Mouse (Mus musculus) hindbrain, embryonic 11.5 days (tissue): ENCODE data around the gene Angptl8. TPM values are rescaled to one million over a fixed set of nuclear protein-coding genes. Genes with fewer than 3 reads are reported as not detected.

Experiments used
- ATAC-seq: fragments of 200-750 bp; cut with Nextera tagmentation; 2 replicates; pipeline ENCODE4 v1.8.0; 2017; ENCODE audit warnings: mild to moderate bottlenecking, moderate TSS enrichment, moderate library complexity; ENCODE audit not compliant: low FRiP score
- DNase-seq: peaks from one replicate; pipeline ENCODE4 v3.0.0-alpha.2; 2015; ENCODE audit warnings: low spot score
- H3K27ac ChIP-seq: fragments of 300-500 bp; sonication (generic); 2 replicates; pipeline ENCODE4 v1.5.1; 2014; ENCODE audit warnings: mild to moderate bottlenecking, low read depth, low read length
- H3K27me3 ChIP-seq: fragments of 300-500 bp; sonication (generic); 2 replicates; pipeline ENCODE4 v1.6.1; 2014; ENCODE audit warnings: mild to moderate bottlenecking, low read length, moderate library complexity, mixed read lengths; ENCODE audit not compliant: control insufficient read depth, insufficient read depth
- H3K36me3 ChIP-seq: fragments of 300-500 bp; sonication (generic); 2 replicates; pipeline ENCODE4 v1.6.1; 2014; ENCODE audit warnings: mild to moderate bottlenecking, low read length, moderate library complexity, mixed read lengths; ENCODE audit not compliant: control insufficient read depth, insufficient read depth
- H3K4me1 ChIP-seq: fragments of 300-500 bp; sonication (generic); replicated peaks from 2 replicates; pipeline ENCODE4 v1.6.1; 2014; ENCODE audit warnings: low read length, mixed read lengths; ENCODE audit not compliant: control insufficient read depth, insufficient read depth
- H3K4me2 ChIP-seq: fragments of 300-500 bp; sonication (generic); replicated peaks from 2 replicates; pipeline ENCODE4 v1.6.1; 2014; ENCODE audit warnings: mild to moderate bottlenecking, low read depth, low read length
- H3K4me3 ChIP-seq: fragments of 300-500 bp; sonication (generic); 2 replicates; pipeline ENCODE4 v1.5.1; 2014; ENCODE audit warnings: low read depth, low read length
- H3K9ac ChIP-seq: fragments of 300-500 bp; sonication (generic); 2 replicates; pipeline ENCODE4 v1.6.1; 2014; ENCODE audit warnings: low read depth, low read length
- H3K9me3 ChIP-seq: fragments of 300-500 bp; sonication (generic); 2 replicates; pipeline ENCODE4 v1.6.1; 2016; ENCODE audit warnings: low read length; ENCODE audit not compliant: control insufficient read depth
- WGBS: fragments of 180-500 bp; shearing (Covaris S2); extraction: QIAGEN DNeasy Blood & Tissue Kit; methylation state at CpG from one replicate; pipeline ENCODE4 v1.1.7; 2014; 5-methylcytosine and 5-hydroxymethylcytosine counted together
- polyA plus RNA-seq: library from polyadenylated mRNA; unstranded; fragments of >200 nt; fragmentation: Nextera tagmentation; extraction: Ambion mirVana; gene quantifications from 2 replicates; pipeline ENCODE4 v1.2.1, GENCODE M21; 2014

Gene Angptl8
- polyA plus RNA-seq, 1 experiment from 2014 or later = 0.74 TPM

DNA sequence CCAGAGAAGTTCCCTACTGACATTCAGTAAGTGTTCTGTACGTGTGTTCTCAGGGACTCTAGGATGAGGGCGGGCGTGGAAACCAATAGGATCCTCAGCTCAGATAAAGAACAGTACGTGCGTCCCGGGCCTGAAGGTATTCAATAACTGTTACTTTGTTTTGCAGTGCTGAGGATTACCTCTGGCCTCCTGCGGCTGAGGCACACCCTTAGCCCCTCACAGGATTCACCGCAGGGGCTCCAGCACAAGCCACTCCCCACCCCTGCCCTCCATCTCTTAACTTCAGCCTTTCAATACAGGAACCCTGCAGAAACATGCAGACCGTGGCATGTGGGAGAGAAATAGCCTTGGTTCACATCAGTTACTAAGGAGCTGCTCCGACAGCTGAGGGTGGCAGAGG is 12.6 kb downstream of the Angptl8 start:
- 30% methylated on average over 10 of the region's 10 CpGs for WGBS
- ATAC-seq = no peak
- no peak for DNase-seq
- Histone ChIP-seq H3K4me2 (no peak overlapping the region), H3K4me3 (no peak overlapping the region), H3K27me3 (no peaks in the 10 kb centered on the region), H3K36me3 (no peaks in the 10 kb centered on the region), H3K4me1 (0 out of 2 replicates have a peak, but pooled peaks cover 3% of the 10 kb centered on the region), H3K27ac (no peak overlapping the region), H3K9me3 (no peaks in the 10 kb centered on the region), H3K9ac (no peak overlapping the region)

DNA sequence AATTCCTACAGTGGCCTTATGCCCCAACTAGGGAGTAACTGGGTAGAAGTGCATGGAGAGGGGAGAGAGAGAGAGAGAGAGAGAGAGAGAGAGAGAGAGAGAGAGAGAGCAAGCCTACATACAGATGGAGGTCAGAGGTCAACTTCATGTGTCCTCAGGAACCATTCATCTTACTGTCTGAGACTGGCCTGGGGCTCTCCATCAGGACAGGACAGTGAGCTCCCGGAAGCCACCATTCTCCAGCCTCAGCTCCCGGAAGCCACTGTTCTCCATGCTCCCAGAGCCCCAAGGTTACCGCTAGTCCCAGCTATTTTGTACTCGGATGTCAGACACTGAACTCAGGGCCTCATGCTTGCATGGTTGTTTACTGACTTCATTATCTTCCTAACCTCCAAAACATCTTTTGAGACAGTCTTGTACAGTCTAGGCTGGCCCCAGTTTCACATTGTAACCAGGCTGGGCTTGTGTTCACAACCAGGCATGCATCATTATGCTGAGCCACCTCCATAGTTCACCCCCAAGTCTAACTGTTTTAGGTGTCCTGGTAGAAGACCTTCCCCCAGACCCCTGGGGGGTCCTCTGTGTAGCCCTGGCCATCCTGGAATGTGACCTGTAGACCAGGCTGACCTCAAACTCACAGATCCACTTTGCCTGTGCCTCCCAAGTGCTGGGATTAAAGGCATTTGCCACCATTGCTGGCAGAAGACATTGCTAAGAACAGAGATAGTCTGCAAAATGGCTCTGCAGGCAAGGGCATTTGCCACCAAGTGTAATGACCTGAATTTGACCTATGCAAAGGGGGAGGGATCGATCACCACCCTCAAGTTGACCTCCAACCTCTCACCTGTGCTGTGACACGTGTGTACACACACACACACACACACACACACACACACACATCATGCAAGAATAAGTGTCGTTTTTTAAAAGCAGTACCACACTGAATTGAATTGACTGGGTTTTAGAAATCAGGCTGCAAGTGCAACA is 14.7 kb downstream of the Angptl8 start:
- no peak overlapping the region for H3K9ac ChIP-seq
- WGBS = 61% methylated on average over 7 of the region's 7 CpGs
- H3K4me1 ChIP-seq = 0 out of 2 replicates have a peak, but pooled peaks cover 3% of the 10 kb centered on the region

DNA sequence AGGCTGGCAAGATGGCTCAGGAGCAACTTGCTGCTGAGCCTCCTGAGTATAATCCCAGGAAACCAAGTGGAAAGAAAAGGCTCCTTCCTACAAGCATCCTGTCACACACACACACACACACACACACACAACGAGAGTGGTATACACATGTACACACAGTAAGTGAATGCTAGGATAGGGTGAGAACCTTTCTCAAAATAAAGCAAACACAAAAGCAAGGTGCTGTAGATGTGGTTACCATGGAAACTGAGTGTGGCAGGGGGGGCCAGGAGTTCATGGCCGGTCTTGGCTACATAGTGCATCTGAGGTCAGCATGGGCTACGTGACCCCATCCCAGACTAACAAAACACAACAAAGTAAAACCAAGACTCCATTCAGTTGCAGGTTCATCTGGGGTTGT is 15.8 kb downstream of the Angptl8 start:
- ATAC-seq (no peak), DNase-seq (no peak)
- Histone ChIP-seq H3K27ac (no peak overlapping the region), H3K9me3 (no peaks in the 10 kb centered on the region), H3K36me3 (no peaks in the 10 kb centered on the region), H3K4me3 (no peak overlapping the region), H3K4me2 (0 out of 2 replicates have a peak overlapping the region, but pooled peaks have one; percentile 0), H3K27me3 (no peaks in the 10 kb centered on the region), H3K4me1 (0 out of 2 replicates have a peak, but pooled peaks cover 3% of the 10 kb centered on the region), H3K9ac (no peak overlapping the region)
- WGBS = 81% methylated on average over 3 of the region's 3 CpGs

More for the DNA sequence above, 14.7 kb downstream of the Angptl8 start:
- H3K4me3 ChIP-seq = no peak overlapping the region
- H3K36me3 ChIP-seq = no peaks in the 10 kb centered on the region
- DNase-seq (no peak), ATAC-seq (no peak)
- H3K4me2 ChIP-seq = no peak overlapping the region
- no peaks in the 10 kb centered on the region for H3K27me3 ChIP-seq
- H3K27ac ChIP-seq = no peak overlapping the region
- H3K9me3 ChIP-seq = no peaks in the 10 kb centered on the region

- peak; percentile 92 for DNase-seq
- no peaks in the 10 kb centered on the region for H3K27me3 ChIP-seq
- under 1% methylated on average over 62 of the region's 68 CpGs for WGBS
- no peaks in the 10 kb centered on the region for H3K9me3 ChIP-seq
- H3K36me3 ChIP-seq = no peaks in the 10 kb centered on the region
- peak within 1 kb of the TSS; percentile 58 for H3K4me2 ChIP-seq
- peak within 1 kb of the TSS; percentile 48 for H3K4me3 ChIP-seq
- 0 out of 2 replicates have a peak within 1 kb of the TSS, but pooled peaks have one; percentile 4 for H3K27ac ChIP-seq
- peak; percentile 92 for ATAC-seq
- no peaks in the 10 kb centered on the region for H3K4me1 ChIP-seq
- H3K9ac ChIP-seq = peak within 1 kb of the TSS; percentile 54
Measured at GRCm38 (mm10) chr9:21852128-21853091, 17.1 kb downstream of the Angptl8 start, which contains the start of gene Dock6. Dock6 (minus strand) TSS chr9:21852635.

DNA sequence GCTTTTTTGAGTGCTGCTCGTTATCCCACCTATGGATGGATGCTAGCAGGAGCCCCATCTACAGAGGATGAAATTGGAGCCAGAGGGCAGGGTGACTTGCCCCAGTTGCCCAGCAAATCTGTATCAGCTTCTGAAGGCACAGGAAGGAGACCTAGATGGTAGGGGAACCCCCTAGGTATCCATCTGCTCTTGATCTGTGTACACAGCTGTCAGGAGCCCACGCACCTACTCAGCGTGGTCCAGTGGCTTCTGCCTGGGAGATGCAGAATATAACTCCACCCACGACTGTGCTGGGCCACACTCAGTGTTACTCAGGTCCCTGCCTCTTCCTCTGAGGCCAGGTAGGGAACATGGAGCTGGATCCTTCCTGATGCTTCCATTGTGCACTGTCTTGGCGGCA is 18.7 kb downstream of the Angptl8 start:
- H3K4me3 ChIP-seq = no peak overlapping the region
- H3K27ac ChIP-seq = no peak overlapping the region
- no peak overlapping the region for H3K9ac ChIP-seq
- H3K4me1 ChIP-seq = no peaks in the 10 kb centered on the region
- no peaks in the 10 kb centered on the region for H3K27me3 ChIP-seq
- no peaks in the 10 kb centered on the region for H3K36me3 ChIP-seq
- no peak for DNase-seq
- ATAC-seq = no peak
- no peaks in the 10 kb centered on the region for H3K9me3 ChIP-seq
- no peak overlapping the region for H3K4me2 ChIP-seq
- 73% methylated on average over 5 of the region's 5 CpGs for whole genome bisulfite sequencing

DNA sequence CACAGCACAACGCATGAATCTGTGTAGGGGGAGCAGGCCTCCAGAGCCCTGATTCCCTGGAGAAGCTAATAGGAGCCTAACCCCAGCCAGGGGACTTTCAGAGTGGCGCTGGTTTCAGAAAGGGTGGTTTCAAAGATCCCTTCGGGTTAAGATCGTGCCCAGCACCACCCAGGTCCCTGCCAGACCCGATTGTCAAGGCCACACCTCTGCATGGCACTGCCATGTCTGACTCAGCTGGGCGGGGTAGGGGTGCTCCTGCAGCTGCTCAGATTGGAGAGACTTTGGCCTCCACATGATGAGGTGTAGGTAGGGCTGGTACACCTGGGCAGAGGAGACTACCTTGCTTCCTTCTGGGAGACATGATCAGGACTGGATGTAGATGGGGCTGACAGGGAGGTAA is 19.6 kb downstream of the Angptl8 start:
- no peak overlapping the region for H3K9ac ChIP-seq
- DNase-seq (no peak), ATAC-seq (no peak)
- H3K4me3 ChIP-seq = no peak overlapping the region
- no peaks in the 10 kb centered on the region for H3K4me1 ChIP-seq
- H3K27me3 ChIP-seq = no peaks in the 10 kb centered on the region
- H3K27ac ChIP-seq = no peak overlapping the region
- 89% methylated on average over 6 of the region's 6 CpGs for WGBS
- no peak overlapping the region for H3K4me2 ChIP-seq
- H3K9me3 ChIP-seq = no peaks in the 10 kb centered on the region
- no peaks in the 10 kb centered on the region for H3K36me3 ChIP-seq

GRCm38 (mm10) chr9:21857501-21857900 is 22.2 kb downstream of the Angptl8 start:
- H3K36me3 ChIP-seq = no peaks in the 10 kb centered on the region
- H3K4me1 ChIP-seq = no peaks in the 10 kb centered on the region
- ATAC-seq (no peak), DNase-seq (no peak)
- no peak overlapping the region for H3K27ac ChIP-seq
- H3K9ac ChIP-seq = no peak overlapping the region
- 84% methylated on average over 2 of the region's 2 CpGs for WGBS
- no peaks in the 10 kb centered on the region for H3K9me3 ChIP-seq
- H3K4me3 ChIP-seq = no peak overlapping the region
- H3K27me3 ChIP-seq = no peaks in the 10 kb centered on the region
- no peak overlapping the region for H3K4me2 ChIP-seq

GRCm38 (mm10) chr9:21858084-21858483 is 22.8 kb downstream of the Angptl8 start:
- H3K9me3 ChIP-seq = no peaks in the 10 kb centered on the region
- H3K27ac ChIP-seq = no peak overlapping the region
- H3K4me3 ChIP-seq = no peak overlapping the region
- H3K4me1 ChIP-seq = no peaks in the 10 kb centered on the region
- no peaks in the 10 kb centered on the region for H3K36me3 ChIP-seq
- ATAC-seq (no peak), DNase-seq (no peak)
- WGBS = 65% methylated on average over 6 of the region's 6 CpGs
- H3K27me3 ChIP-seq = no peaks in the 10 kb centered on the region
- H3K9ac ChIP-seq = no peak overlapping the region
- H3K4me2 ChIP-seq = no peak overlapping the region
